Mouse (Mus musculus) gastrocnemius, adult 2 months (tissue): Measurements from ENCODE around the gene Tas2r144. TPM values are rescaled to one million over a fixed set of nuclear protein-coding genes. Genes with fewer than 3 reads are reported as not detected.

Experiments used
- DNase-seq: peaks from one replicate; pipeline ENCODE4 v3.0.0; 2022
- H3K27ac ChIP-seq: fragments of 200-600 bp; 2 replicates; pipeline ENCODE4 v1.8.1; 2022; ENCODE audit warnings: mild to moderate bottlenecking
- H3K4me3 ChIP-seq: fragments of 200-600 bp; 2 replicates; pipeline ENCODE4 v1.8.1; 2022; ENCODE audit warnings: mild to moderate bottlenecking, moderate library complexity
- CTCF ChIP-seq: fragments of 200-600 bp; IDR thresholded peaks from 2 replicates; pipeline ENCODE4 v1.8.1; 2022; ENCODE audit warnings: antibody characterized with exemption, mild to moderate bottlenecking, moderate library complexity
- intact Hi-C: fragments of 180-260 bp; cut with DNase I; formaldehyde crosslinking; loops from one replicate; pipeline ENCODE4 v1.15.1; 2025
- long read RNA-seq, 2 experiments: library from polyadenylated mRNA; stranded (forward); transcript quantifications; one replicate each; pipeline ENCODE4 v2.0.0; 2021
- total RNA-seq, 2 experiments: library from RNA; stranded (reverse); gene quantifications; 2 replicates each; pipeline ENCODE4 v1.2.3; 2021

The Tas2r144 gene
- not detected for total RNA-seq
- long read RNA-seq, experiment 1 = 0 reads
- long read RNA-seq, experiment 2 = 0 reads

GRCm38 (mm10) chr6:42215028-42215427, at the start of gene Tas2r144:
TSS of gene Tas2r144 (plus strand) at chr6:42215328.
- intact Hi-C loops = no loop called here
- DNase-seq = no peak
- no peak within 1 kb of the TSS for H3K27ac ChIP-seq
- no peak for TF ChIP-seq CTCF
- H3K4me3 ChIP-seq = no peak within 1 kb of the TSS

- Histone ChIP-seq H3K4me3 (no peak overlapping the region), H3K27ac (no peak overlapping the region)
- intact Hi-C loops = no loop called here
- no peak for DNase-seq
- TF ChIP-seq CTCF = no peak
Measured at GRCm38 (mm10) chr6:42182462-42182861, 32.7 kb upstream of the Tas2r144 start.

GRCm38 (mm10) chr6:42186230-42186629, 28.9 kb upstream of the Tas2r144 start:
- Histone ChIP-seq H3K27ac (no peak overlapping the region), H3K4me3 (no peak overlapping the region)
- TF ChIP-seq CTCF = no peak; the same call in 1 of the 2 replicates
- intact Hi-C loops = no loop called here
- DNase-seq = no peak

- Histone ChIP-seq H3K27ac (no peak overlapping the region), H3K4me3 (no peak overlapping the region)
- no peak for DNase-seq
- intact Hi-C loops = no loop called here
- TF ChIP-seq CTCF = peak; percentile 19; the same call in 1 of the 2 replicates
Measured at GRCm38 (mm10) chr6:42197710-42198109, 17.4 kb upstream of the Tas2r144 start.

- no peak for TF ChIP-seq CTCF
- no peak overlapping the region for H3K4me3 ChIP-seq
- H3K27ac ChIP-seq = no peak overlapping the region
- no peak for DNase-seq
- intact Hi-C loops = no loop called here
Measured at GRCm38 (mm10) chr6:42199498-42199897, 15.6 kb upstream of the Tas2r144 start.

GRCm38 (mm10) chr6:42222286-42222685, 7.2 kb downstream of the Tas2r144 start:
- TF ChIP-seq CTCF = no peak
- H3K4me3 ChIP-seq = no peak overlapping the region
- intact Hi-C loops = no loop called here

GRCm38 (mm10) chr6:42225046-42225445, 9.9 kb downstream of the Tas2r144 start:
- no peak for DNase-seq
- Histone ChIP-seq H3K27ac (no peak overlapping the region), H3K4me3 (no peak overlapping the region)
- no peak for TF ChIP-seq CTCF
- intact Hi-C loops = loop anchor here (5.0 kb wide), 1 partner anchor 157 kb away; no protein-coding TSS in a partner anchor

More at GRCm38 (mm10) chr6:42222286-42222685, 7.2 kb downstream of the Tas2r144 start:
- DNase-seq = no peak
- no peak overlapping the region for H3K27ac ChIP-seq

GRCm38 (mm10) chr6:42227240-42228101, 12.3 kb downstream of the Tas2r144 start:
- intact Hi-C loops = loop anchor here (1.0 to 5.0 kb wide), 5 partner anchors 29 to 355 kb away; partner anchors contain the start of gene Casp2
- TF ChIP-seq CTCF = peak; percentile 79

GRCm38 (mm10) chr6:42229610-42230009, 14.5 kb downstream of the Tas2r144 start:
- TF ChIP-seq CTCF = no peak
- intact Hi-C loops = loop anchor here (5.0 kb wide), 1 partner anchor 153 kb away; no protein-coding TSS in a partner anchor
- no peak overlapping the region for H3K4me3 ChIP-seq
- DNase-seq = no peak
- no peak overlapping the region for H3K27ac ChIP-seq

More at GRCm38 (mm10) chr6:42227240-42228101, 12.3 kb downstream of the Tas2r144 start:
- H3K27ac ChIP-seq = no peak overlapping the region
- peak; percentile 69 for DNase-seq
- peak overlapping the region; percentile 55 for H3K4me3 ChIP-seq

- intact Hi-C loops = no loop called here
- DNase-seq = no peak
- no peak for TF ChIP-seq CTCF
- Histone ChIP-seq H3K4me3 (no peak overlapping the region), H3K27ac (no peak overlapping the region)
Measured at GRCm38 (mm10) chr6:42231191-42231590, 16.1 kb downstream of the Tas2r144 start.

- no peak overlapping the region for H3K27ac ChIP-seq
- intact Hi-C loops = no loop called here
- TF ChIP-seq CTCF = no peak
- DNase-seq = no peak
- no peak overlapping the region for H3K4me3 ChIP-seq
Measured at GRCm38 (mm10) chr6:42237276-42237805, 22.2 kb downstream of the Tas2r144 start.

GRCm38 (mm10) chr6:42241311-42242045, 26.4 kb downstream of the Tas2r144 start:
- Histone ChIP-seq H3K27ac (peak overlapping the region; percentile 56), H3K4me3 (no peak overlapping the region)
- TF ChIP-seq CTCF = no peak
- intact Hi-C loops = no loop called here
- no peak for DNase-seq
